Mouse (Mus musculus) olfactory bulb, adult 2 months (tissue): Measurements from ENCODE around the gene Ntm. TPM values are rescaled to one million over a fixed set of nuclear protein-coding genes. Genes with fewer than 3 reads are reported as not detected.

Experiments
- H3K27ac ChIP-seq: fragments of 200-500 bp; 2 replicates; pipeline ENCODE4 v1.5.1; 2012; ENCODE audit warnings: low read depth, low read length; ENCODE audit not compliant: insufficient read depth
- H3K4me1 ChIP-seq: fragments of 200-500 bp; 2 replicates; pipeline ENCODE4 v1.6.1; 2012; ENCODE audit warnings: low read length; ENCODE audit not compliant: control insufficient read depth, insufficient read depth
- H3K4me3 ChIP-seq: fragments of 200-500 bp; 2 replicates; pipeline ENCODE4 v1.5.1; 2012; ENCODE audit warnings: mild to moderate bottlenecking, low read depth, low read length, moderate library complexity; ENCODE audit not compliant: insufficient read depth
- CTCF ChIP-seq: fragments of 200-500 bp; IDR thresholded peaks from 2 replicates; pipeline ENCODE4 v1.5.1; 2012; ENCODE audit warnings: low read depth, mild to moderate bottlenecking, low read length, moderate library complexity; ENCODE audit not compliant: insufficient read depth
- POLR2A ChIP-seq: fragments of 200-500 bp; IDR thresholded peaks from 2 replicates; pipeline ENCODE4 v1.6.1; 2012; ENCODE audit warnings: mild to moderate bottlenecking, low read depth, low read length, moderate library complexity; ENCODE audit not compliant: insufficient read depth
- WGBS: fragments of 180-500 bp; shearing (Covaris S2); methylation state at CpG from one replicate; pipeline ENCODE4 v1.1.7; 2018; 5-methylcytosine and 5-hydroxymethylcytosine counted together
- polyA plus RNA-seq: library from polyadenylated mRNA; stranded (reverse); fragments of >200 nt; gene quantifications from 2 replicates; pipeline ENCODE4 v1.2.4, GENCODE M21; 2012; ENCODE audit warnings: low replicate concordance; ENCODE audit not compliant: missing spikeins, insufficient read depth, insufficient read length

The Ntm gene
- polyA plus RNA-seq, 1 experiment: not detected

DNA sequence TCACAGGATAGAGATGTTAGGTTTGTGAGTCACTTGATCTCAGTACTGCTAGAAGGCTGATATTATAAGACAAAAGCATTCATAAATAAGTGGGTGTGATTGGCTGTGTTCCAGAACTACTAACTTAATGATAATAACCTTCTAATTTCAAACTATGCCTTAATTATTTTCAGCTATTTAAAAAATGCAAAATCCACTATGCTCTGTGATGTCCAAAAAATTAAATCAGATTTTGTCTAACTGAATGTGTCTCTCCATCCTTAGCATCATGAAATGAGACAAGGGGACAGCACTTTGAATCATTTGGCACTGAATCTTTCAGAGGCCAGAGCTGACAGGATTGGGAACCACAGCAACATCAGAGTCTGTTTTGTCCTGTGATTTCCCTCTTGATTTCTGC, 875.8 kb downstream of the Ntm start:
- Histone ChIP-seq H3K4me3 (no peak overlapping the region), H3K4me1 (peaks cover 9% of the 10 kb centered on the region; the same call in 1 of the 2 replicates), H3K27ac (peak overlapping the region; percentile 44; the same call in 1 of the 2 replicates)
- TF ChIP-seq POLR2A: no peak
- TF ChIP-seq CTCF: no peak

DNA sequence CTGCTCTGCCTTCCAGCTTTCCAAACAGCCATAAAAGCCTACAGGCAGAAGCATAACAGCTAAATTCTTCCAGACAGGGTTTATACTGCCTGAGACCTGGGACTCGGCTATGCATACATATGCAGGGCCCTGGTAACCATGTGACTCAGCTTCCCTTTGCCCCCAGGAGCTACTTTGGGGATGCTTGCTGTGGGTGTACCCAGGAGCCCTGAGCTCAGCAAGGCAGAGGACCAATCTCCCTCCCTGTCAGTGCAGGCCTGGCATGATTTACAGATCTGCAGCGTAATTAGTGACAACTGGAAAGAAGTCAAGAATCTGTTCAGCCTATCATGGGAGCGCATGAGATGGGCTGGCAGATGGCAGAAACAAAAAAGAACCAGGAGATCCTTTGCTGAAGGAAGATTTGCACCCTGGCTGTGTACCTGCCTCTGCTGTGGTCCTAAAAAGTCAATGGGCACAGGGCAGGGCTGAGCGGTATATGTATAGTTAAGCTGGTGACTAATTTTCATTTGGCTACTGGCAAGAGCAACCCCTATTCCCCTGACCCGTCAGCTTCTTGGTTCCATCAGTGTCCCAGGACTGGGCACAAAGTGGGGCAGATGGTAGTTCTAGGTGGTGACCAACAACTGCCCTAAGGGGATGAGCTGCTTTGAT, 886.9 kb downstream of the Ntm start:
- no peak for TF ChIP-seq POLR2A
- no peak for TF ChIP-seq CTCF
- H3K4me3 ChIP-seq: no peak overlapping the region
- peaks cover 16% of the 10 kb centered on the region for H3K4me1 ChIP-seq
- H3K27ac ChIP-seq: no peak overlapping the region
- WGBS: 76% methylated on average over 5 of the region's 5 CpGs

DNA sequence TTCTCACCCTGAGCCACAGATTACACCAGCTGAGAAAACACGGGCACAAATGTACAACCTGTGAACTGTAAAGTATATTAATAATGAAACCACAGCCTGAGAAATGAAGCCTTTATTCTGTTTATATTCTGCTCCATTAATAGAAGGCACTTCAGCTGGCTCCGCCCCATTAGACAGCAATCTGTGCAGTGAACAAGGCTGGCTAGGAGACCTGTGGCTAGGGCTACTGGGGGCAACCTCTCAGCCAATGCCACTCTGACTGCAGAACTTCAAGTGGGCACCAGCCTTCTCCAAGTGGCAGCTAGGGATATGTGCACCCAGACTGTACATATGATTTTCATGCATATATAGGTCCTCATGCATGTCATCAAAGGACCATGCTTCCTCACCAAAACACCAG, 887.7 kb downstream of the Ntm start:
- 81% methylated on average over 2 of the region's 2 CpGs for WGBS
- Histone ChIP-seq H3K4me3 (no peak overlapping the region), H3K27ac (0 out of 2 replicates have a peak overlapping the region, but pooled peaks have one; percentile 36), H3K4me1 (peaks cover 21% of the 10 kb centered on the region)
- TF ChIP-seq POLR2A: no peak
- no peak for TF ChIP-seq CTCF

DNA sequence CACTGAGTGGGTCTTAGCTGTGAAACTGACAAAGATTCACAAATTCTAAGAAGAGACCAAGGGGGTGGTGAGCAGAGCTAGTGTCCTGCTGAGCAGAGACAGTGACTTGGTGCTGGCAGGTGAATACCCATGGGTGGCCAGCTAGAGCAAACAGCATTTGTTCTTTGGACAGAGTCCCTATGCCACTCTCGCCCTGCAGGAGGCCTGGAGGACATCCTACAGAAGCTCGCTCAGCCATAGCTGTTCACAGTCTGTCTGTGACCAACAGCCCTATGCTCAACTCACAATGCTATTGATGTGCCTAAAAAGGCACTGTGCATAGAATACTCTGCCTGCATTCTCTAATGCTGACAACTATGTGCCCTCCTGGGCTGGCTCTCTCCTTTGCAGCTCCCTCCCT, 888.4 kb downstream of the Ntm start:
- H3K4me3 ChIP-seq: no peak overlapping the region
- no peak overlapping the region for H3K27ac ChIP-seq
- TF ChIP-seq CTCF (no peak), POLR2A (no peak)
- 83% methylated on average over 2 of the region's 2 CpGs for WGBS
- H3K4me1 ChIP-seq: peaks cover 21% of the 10 kb centered on the region

DNA sequence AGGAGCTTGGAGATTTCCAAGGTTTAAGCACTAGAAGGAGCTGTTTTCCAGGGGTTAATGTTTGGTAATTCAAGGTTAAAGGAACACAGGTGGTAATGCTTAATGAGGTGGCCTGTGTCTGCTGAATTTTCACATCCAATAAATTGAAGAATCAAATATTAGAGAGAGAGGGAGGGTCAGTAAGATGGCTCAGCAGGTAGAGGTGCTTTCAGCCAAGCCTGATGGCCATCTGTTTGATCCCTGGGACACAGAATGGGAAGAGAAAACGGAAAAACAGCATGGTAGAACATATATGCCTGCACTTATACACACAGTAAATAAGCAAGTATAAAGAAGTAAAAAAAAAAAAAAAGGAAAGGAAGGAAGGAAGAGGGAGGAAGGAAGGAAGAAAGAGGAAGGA, 890.9 kb downstream of the Ntm start:
- WGBS: 77% methylated on average over 1 of the region's 1 CpGs
- peaks cover 18% of the 10 kb centered on the region for H3K4me1 ChIP-seq
- peak overlapping the region; percentile 91 for H3K27ac ChIP-seq
- TF ChIP-seq POLR2A: no peak
- no peak for TF ChIP-seq CTCF
- no peak overlapping the region for H3K4me3 ChIP-seq

DNA sequence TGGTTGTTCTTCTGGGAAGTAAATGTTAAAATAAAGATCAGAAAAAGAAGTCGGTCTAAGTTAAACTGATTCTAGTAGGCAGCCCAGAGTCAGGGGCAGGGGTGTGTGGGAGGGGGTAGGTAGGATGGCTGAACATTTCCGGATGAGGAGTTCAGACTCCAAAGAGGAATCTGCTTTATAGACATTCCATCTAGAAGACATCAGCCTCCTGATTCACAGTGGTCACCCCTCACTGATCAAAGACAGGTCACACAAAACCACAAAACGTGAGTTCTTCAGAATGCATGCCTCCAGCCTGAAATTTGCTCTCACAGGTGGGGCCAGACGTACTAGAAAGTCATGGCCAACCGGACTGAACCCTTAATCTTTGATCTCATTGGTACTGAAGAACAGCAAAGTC, 895.4 kb downstream of the Ntm start:
- H3K4me3 ChIP-seq: no peak overlapping the region
- peaks cover 9% of the 10 kb centered on the region; the same call in 1 of the 2 replicates for H3K4me1 ChIP-seq
- no peak for TF ChIP-seq POLR2A
- no peak for TF ChIP-seq CTCF
- H3K27ac ChIP-seq: no peak overlapping the region
- 90% methylated on average over 5 of the region's 5 CpGs for WGBS

DNA sequence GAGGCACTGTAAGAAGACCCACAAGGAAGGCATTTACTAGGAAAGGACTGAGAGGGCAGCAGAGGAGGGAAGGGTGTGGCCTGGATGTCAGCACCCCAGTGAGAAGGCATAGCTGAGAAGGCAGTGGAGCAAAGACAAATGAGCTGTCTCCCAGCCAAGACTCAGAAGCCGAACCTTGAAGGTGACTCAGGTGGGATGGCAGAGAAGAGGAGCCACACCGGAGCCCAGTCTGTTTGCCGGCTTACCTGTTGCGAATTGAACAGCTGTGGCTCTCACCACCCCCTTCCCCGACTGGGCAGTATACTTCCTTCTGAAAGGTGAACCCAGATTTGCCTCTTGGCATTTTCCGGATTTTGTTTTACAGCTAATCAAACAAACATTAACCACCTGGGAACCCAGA, 902.6 kb downstream of the Ntm start:
- TF ChIP-seq CTCF (no peak), POLR2A (no peak)
- no peak overlapping the region for H3K4me3 ChIP-seq
- WGBS: 79% methylated on average over 6 of the region's 6 CpGs
- peaks cover 8% of the 10 kb centered on the region; the same call in 1 of the 2 replicates for H3K4me1 ChIP-seq
- H3K27ac ChIP-seq: no peak overlapping the region

DNA sequence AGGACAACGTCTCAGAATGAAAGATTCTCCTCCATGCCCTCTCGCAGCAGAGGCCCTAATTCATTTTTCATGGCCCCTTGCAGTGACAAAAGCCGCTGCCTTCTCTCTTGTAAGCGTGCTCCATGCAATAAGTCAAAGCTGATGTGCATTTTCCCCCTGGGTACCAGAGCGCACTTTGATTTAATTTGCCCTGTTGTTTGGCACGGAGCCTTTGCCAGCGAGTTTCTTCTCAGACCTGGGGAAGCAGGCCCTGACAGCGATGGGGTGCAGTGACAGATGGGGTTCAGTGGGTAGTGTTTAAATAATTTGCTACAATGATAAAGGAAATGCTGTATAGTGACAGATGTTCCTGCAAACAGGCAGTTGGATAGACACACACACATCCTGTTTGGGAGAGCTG, 904.1 kb downstream of the Ntm start:
- 80% methylated on average over 8 of the region's 8 CpGs for WGBS
- no peak overlapping the region for H3K27ac ChIP-seq
- TF ChIP-seq CTCF (no peak), POLR2A (no peak)

DNA sequence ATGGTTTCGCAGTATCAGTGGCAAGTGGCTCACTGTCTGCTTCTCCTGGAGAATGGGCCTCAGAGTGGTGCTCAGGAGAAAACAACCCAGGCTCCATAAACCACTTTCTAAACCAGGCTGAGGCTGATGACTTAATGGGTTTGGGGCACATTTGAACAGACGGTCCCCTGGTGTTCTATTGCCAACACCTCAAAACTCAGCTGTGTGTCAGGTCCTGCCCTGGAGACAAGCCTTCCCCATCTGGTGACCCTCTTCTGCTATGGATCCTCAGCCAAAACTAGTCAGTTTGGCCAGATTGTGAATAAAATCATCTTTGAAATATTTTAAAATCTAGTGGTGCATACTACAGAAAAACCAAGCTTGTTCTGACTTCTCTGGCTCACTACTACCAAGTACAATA, 907.3 kb downstream of the Ntm start:
- H3K4me1 ChIP-seq: peaks cover 6% of the 10 kb centered on the region; the same call in 1 of the 2 replicates
- TF ChIP-seq CTCF: no peak
- TF ChIP-seq POLR2A: no peak
- 99% methylated on average over 2 of the region's 2 CpGs for WGBS
- H3K4me3 ChIP-seq: no peak overlapping the region
- H3K27ac ChIP-seq: no peak overlapping the region

More for the DNA sequence above, 904.1 kb downstream of the Ntm start:
- Histone ChIP-seq H3K4me3 (no peak overlapping the region), H3K4me1 (peaks cover 6% of the 10 kb centered on the region; the same call in 1 of the 2 replicates)

DNA sequence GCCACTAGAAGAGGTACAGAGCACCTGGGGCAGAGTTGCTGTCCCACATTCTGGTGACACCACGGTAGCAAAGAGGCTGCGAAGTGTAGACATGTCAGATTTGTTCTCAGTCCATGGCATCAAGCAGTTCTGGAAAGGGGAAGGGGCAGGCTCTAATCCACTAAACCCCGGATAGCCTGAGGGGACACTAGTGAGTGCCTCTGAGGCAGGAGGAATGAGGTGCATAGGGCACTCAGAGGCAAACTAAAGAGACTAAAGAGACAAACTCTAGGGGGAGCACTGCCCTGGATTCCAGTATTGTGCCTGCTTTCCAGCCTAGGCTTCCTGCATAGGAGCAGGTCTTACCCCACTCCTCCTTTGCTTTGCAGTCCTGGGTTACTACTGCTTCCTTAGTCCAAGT, 926.5 kb downstream of the Ntm start:
- 57% methylated on average over 3 of the region's 3 CpGs for WGBS

More for the DNA sequence above, 926.5 kb downstream of the Ntm start:
- Histone ChIP-seq H3K27ac (no peak overlapping the region), H3K4me1 (peaks cover 2% of the 10 kb centered on the region; the same call in 1 of the 2 replicates), H3K4me3 (no peak overlapping the region)
- TF ChIP-seq CTCF: no peak
- TF ChIP-seq POLR2A: no peak
